Mouse (Mus musculus) stomach, postnatal 0 days (tissue): ENCODE measurements around the gene Wrnip1. TPM values are rescaled to one million over a fixed set of nuclear protein-coding genes. Genes with fewer than 3 reads are reported as not detected.

Experiments
- ATAC-seq: fragments of 200-750 bp; cut with Nextera tagmentation; 2 replicates; pipeline ENCODE4 v1.8.0; 2017; ENCODE audit not compliant: low FRiP score, low TSS enrichment
- DNase-seq: peaks from one replicate; pipeline ENCODE4 v3.0.0-alpha.2; 2016; ENCODE audit warnings: low spot score
- H3K27ac ChIP-seq: fragments of 300-500 bp; sonication (generic); replicated peaks from 2 replicates; pipeline ENCODE4 v1.5.1; 2014; ENCODE audit warnings: mild to moderate bottlenecking, control low read depth
- H3K27me3 ChIP-seq: fragments of 300-500 bp; sonication (generic); 2 replicates; pipeline ENCODE4 v1.6.1; 2014; ENCODE audit warnings: low read length; ENCODE audit not compliant: control insufficient read depth, insufficient read depth
- H3K36me3 ChIP-seq: fragments of 300-500 bp; sonication (generic); 2 replicates; pipeline ENCODE4 v1.6.1; 2014; ENCODE audit warnings: low read length, mixed read lengths; ENCODE audit not compliant: control insufficient read depth, insufficient read depth
- H3K4me1 ChIP-seq: fragments of 300-500 bp; sonication (generic); replicated peaks from 2 replicates; pipeline ENCODE4 v1.6.1; 2014; ENCODE audit warnings: antibody characterized with exemption; ENCODE audit not compliant: control insufficient read depth, insufficient read depth
- H3K4me2 ChIP-seq: fragments of 300-500 bp; sonication (generic); replicated peaks from 2 replicates; pipeline ENCODE4 v1.6.1; 2014; ENCODE audit warnings: low read depth, mild to moderate bottlenecking, control low read depth, moderate library complexity
- H3K4me3 ChIP-seq: fragments of 300-500 bp; sonication (generic); 2 replicates; pipeline ENCODE4 v1.5.1; 2014; ENCODE audit warnings: low read depth, low read length, control low read depth
- H3K9ac ChIP-seq: fragments of 300-500 bp; sonication (generic); 2 replicates; pipeline ENCODE4 v1.6.1; 2014; ENCODE audit warnings: mild to moderate bottlenecking, low read length, control low read depth, mixed read lengths
- H3K9me3 ChIP-seq: fragments of 300-500 bp; sonication (generic); 2 replicates; pipeline ENCODE4 v1.6.1; 2016; ENCODE audit warnings: low read length; ENCODE audit not compliant: control insufficient read depth
- CTCF ChIP-seq: IDR thresholded peaks from 2 replicates; pipeline ENCODE4 v1.5.1; 2016; ENCODE audit warnings: antibody characterized with exemption, low read depth, mild to moderate bottlenecking, moderate library complexity
- EP300 ChIP-seq: optimal IDR thresholded peaks from 2 replicates; pipeline ENCODE3; 2016; ENCODE audit warnings: antibody characterized with exemption
- WGBS: fragments of 180-500 bp; shearing (Covaris S2); extraction: QIAGEN DNeasy Blood & Tissue Kit; methylation state at CpG from one replicate; pipeline ENCODE4 v1.1.7; 2014; 5-methylcytosine and 5-hydroxymethylcytosine counted together
- polyA plus RNA-seq: library from polyadenylated mRNA; unstranded; fragments of >200 nt; fragmentation: Nextera tagmentation; extraction: Ambion mirVana; gene quantifications from 2 replicates; pipeline ENCODE4 v1.2.1, GENCODE M21; 2015

The Wrnip1 gene
- polyA plus RNA-seq, 1 experiment from 2014 or later, result 14.4 TPM

GRCm38 (mm10) chr13:32825546-32825945 lies 23.7 kb downstream of the Wrnip1 start:
- Histone ChIP-seq H3K27me3 (no peaks in the 10 kb centered on the region), H3K4me1 (no peaks in the 10 kb centered on the region), H3K4me3 (no peak overlapping the region), H3K9ac (no peak overlapping the region), H3K27ac (no peak overlapping the region), H3K4me2 (no peak overlapping the region), H3K9me3 (no peaks in the 10 kb centered on the region), H3K36me3 (peaks cover 2% of the 10 kb centered on the region; the same call in 1 of the 2 replicates)
- DNase-seq (no peak), ATAC-seq (no peak)
- TF ChIP-seq CTCF, result no peak
- no peak for TF ChIP-seq EP300
- WGBS, result 90% methylated on average over 8 of the region's 8 CpGs

DNA sequence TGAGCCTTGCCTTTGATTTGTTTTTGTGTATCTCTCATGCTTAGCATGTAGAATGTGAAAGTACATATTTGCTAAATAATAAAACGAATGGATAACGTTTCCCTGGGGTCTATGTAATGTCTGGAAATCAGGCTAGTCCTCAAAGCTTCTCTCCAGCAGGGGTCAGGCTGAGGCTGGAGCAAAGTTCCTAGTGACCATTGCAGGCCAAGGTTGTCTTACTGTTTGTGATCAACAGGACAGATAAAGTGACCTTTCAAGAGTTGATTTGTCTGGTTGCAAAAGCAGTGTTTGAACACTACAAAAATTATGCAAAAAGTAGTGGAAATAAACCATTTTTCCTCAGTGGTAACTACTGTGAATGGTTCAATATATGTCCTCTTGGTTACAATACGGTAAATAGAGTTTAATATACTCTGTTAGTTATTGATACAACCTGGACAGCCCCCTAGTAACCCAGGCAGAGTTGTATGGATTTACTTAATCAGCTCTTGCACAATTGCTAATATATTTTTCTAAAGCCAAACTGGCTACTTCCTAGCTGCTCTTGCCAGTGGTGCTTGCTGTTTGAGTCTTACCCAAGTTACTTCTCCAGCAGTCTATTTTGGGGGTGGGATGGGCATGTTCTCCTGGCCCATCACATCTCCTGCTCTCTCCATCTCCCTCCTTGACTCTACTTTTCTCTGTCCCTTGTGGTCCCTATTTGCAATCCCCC lies 25.4 kb downstream of the Wrnip1 start:
- 71% methylated on average over 3 of the region's 3 CpGs for WGBS

DNA sequence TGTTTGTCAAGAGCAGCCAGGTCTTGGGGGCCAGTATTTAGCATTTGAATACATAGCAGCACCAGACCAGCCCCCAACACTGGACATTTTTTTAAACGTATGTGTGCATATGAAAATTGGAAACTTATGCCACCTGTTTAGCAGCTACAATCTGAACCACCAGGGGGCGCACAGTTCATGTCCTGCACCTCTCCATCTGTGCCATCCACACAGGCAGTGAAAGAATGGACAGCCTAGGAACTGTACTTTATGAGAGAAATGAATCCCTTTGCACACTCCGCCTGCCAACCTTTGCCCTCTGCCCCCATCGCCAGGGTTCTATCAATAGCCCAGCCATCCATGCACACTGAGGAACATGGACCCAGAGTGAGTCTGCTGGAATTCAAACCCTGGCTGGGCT lies 26.1 kb downstream of the Wrnip1 start:
- Histone ChIP-seq H3K27me3 (no peaks in the 10 kb centered on the region), H3K36me3 (no peaks in the 10 kb centered on the region), H3K27ac (no peak overlapping the region), H3K4me2 (no peak overlapping the region), H3K9ac (no peak overlapping the region), H3K9me3 (no peaks in the 10 kb centered on the region), H3K4me3 (no peak overlapping the region), H3K4me1 (no peaks in the 10 kb centered on the region)
- ATAC-seq (peak; percentile 36; the same call in 1 of the 2 replicates), DNase-seq (peak; percentile 74)
- no peak for TF ChIP-seq EP300
- TF ChIP-seq CTCF, result peak; percentile 80
- 52% methylated on average over 4 of the region's 4 CpGs for WGBS

More for the DNA sequence above, 25.4 kb downstream of the Wrnip1 start:
- Histone ChIP-seq H3K36me3 (no peaks in the 10 kb centered on the region), H3K4me3 (no peak overlapping the region), H3K4me2 (no peak overlapping the region), H3K4me1 (no peaks in the 10 kb centered on the region), H3K9me3 (no peaks in the 10 kb centered on the region), H3K27me3 (no peaks in the 10 kb centered on the region), H3K9ac (no peak overlapping the region), H3K27ac (no peak overlapping the region)
- no peak for ATAC-seq
- TF ChIP-seq EP300, result no peak
- TF ChIP-seq CTCF, result peak; percentile 54
- no peak for DNase-seq

DNA sequence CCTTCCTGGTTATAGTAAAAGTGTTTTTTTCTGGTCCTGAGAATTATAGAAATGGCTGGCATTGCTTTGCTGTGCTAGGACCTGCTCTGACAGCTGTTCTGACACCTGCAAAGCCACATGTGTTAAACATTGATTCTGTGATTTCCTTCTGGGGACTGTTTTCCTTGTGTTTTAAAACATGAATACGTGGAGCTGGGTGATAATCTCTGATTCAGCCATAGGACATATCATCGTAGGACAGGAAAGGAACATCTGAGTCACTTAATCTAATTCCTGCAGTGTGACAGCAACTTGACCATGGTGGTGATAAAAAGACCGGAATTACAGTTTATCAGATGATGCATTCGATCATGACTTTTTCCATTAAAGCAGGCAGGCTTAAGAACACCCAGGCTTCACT lies 27.0 kb downstream of the Wrnip1 start:
- WGBS, result 70% methylated on average over 4 of the region's 4 CpGs
- Histone ChIP-seq H3K36me3 (no peaks in the 10 kb centered on the region), H3K9me3 (no peaks in the 10 kb centered on the region), H3K4me2 (no peak overlapping the region), H3K9ac (no peak overlapping the region), H3K27ac (no peak overlapping the region), H3K27me3 (no peaks in the 10 kb centered on the region), H3K4me1 (no peaks in the 10 kb centered on the region), H3K4me3 (no peak overlapping the region)
- no peak for TF ChIP-seq CTCF
- no peak for TF ChIP-seq EP300
- DNase-seq (no peak), ATAC-seq (no peak)

GRCm38 (mm10) chr13:32831505-32832273 lies 29.9 kb downstream of the Wrnip1 start:
- no peaks in the 10 kb centered on the region for H3K36me3 ChIP-seq
- no peak overlapping the region for H3K4me2 ChIP-seq
- TF ChIP-seq CTCF (no peak), EP300 (no peak)
- no peak overlapping the region for H3K27ac ChIP-seq
- no peaks in the 10 kb centered on the region for H3K27me3 ChIP-seq
- H3K4me1 ChIP-seq, result no peaks in the 10 kb centered on the region
- 64% methylated on average over 3 of the region's 3 CpGs for WGBS
- no peaks in the 10 kb centered on the region for H3K9me3 ChIP-seq
- no peak overlapping the region for H3K4me3 ChIP-seq
- no peak overlapping the region for H3K9ac ChIP-seq
- DNase-seq (no peak), ATAC-seq (peak; percentile 72; the same call in 1 of the 2 replicates)

- ATAC-seq (no peak), DNase-seq (no peak)
- Histone ChIP-seq H3K27ac (no peak overlapping the region), H3K27me3 (no peaks in the 10 kb centered on the region), H3K9ac (no peak overlapping the region), H3K4me1 (no peaks in the 10 kb centered on the region), H3K36me3 (no peaks in the 10 kb centered on the region), H3K4me3 (no peak overlapping the region), H3K9me3 (no peaks in the 10 kb centered on the region), H3K4me2 (no peak overlapping the region)
- 62% methylated on average over 3 of the region's 3 CpGs for WGBS
- TF ChIP-seq EP300 (no peak), CTCF (no peak)
Observed at GRCm38 (mm10) chr13:32832776-32833175, 30.9 kb downstream of the Wrnip1 start.
